Mouse (Mus musculus): ENCODE results near the gene Wdr37. TPM values are rescaled to one million over a fixed set of nuclear protein-coding genes. Genes with fewer than 3 reads are reported as not detected.
"Not testable (repeated sequence)": the region's sequence is repeated elsewhere in the genome, so short reads cannot be mapped to it uniquely, and the experiment has no call there.

Gene Wdr37
- polyA plus RNA-seq, 1 experiment = 15.3 TPM

DNA sequence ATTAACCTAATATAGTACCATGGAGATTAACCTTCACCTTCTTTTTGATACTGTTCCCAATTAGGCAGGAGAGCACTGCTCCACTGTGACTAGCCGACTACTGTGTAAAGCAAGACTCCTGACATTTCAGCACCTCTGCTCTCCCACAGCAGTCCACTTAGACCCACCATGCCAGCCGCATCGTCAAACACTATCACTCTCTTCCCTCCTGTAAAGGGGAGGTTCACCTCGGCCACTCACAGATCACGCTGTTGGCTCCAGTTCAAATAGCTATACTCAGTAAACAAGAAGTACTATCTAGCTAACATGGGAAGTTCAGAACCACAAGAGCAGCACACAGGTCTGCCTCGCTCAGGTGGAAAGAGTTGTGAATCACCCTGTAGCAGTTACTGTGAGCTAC, 13.3 kb downstream of the Wdr37 start:
- no peak overlapping the region; the same call in 1 of the 2 replicates for H3K27ac ChIP-seq (replicated peaks; ENCODE audit: low read depth, low read length)
- H3K4me3 ChIP-seq (ENCODE audit: insufficient read depth, low read depth, low read length) = no peak overlapping the region
- H3K4me1 ChIP-seq (ENCODE audit: control insufficient read depth, insufficient read depth, insufficient read length, low read length) = no peaks in the 10 kb centered on the region

DNA sequence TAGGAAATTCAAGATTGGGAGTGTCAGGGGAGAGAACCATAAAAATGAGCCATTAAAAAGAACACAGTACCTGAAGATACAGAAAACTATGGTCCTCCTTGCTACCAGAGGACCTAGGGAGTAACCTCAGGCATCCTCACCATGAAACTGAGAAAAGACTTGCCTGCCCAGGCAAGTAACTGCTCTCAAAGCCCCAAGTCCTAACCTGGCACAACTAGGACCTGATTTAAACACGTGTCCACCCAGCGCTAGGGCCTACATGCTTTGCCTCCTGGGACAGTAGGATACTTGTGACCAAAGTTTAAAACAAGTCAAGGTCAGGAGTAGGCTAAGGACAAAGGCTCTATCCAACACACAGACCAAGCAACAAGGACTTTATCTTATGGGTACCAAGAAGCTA, 16.9 kb downstream of the Wdr37 start:
- no peak overlapping the region for H3K27ac ChIP-seq (replicated peaks; ENCODE audit: low read depth, low read length)
- H3K4me3 ChIP-seq (ENCODE audit: insufficient read depth, low read depth, low read length) = no peak overlapping the region
- no peaks in the 10 kb centered on the region for H3K4me1 ChIP-seq (ENCODE audit: control insufficient read depth, insufficient read depth, insufficient read length, low read length)

DNA sequence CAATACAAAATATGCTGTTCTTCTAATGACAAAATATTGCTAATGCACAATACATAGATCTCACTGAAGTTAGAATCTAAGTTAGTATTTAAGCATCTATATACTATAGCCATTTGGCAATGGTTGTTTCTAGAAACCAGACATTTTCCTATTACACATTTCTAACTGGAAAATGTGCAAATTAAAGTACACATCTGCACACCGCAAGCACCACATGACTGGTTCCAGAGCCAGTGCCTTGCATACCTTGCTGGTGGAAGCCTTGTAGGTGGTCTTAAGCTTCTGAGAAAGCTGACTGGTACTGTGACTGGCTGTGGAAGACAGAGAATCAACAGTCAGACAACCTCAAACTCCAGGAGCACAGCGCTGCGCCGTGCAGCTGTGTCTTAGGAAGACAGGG, 18.3 kb downstream of the Wdr37 start:
- H3K4me3 ChIP-seq (ENCODE audit: insufficient read depth, low read depth, low read length) = no peak overlapping the region
- H3K27ac ChIP-seq (replicated peaks; ENCODE audit: low read depth, low read length) = no peak overlapping the region
- H3K4me1 ChIP-seq (ENCODE audit: control insufficient read depth, insufficient read depth, insufficient read length, low read length) = no peaks in the 10 kb centered on the region

DNA sequence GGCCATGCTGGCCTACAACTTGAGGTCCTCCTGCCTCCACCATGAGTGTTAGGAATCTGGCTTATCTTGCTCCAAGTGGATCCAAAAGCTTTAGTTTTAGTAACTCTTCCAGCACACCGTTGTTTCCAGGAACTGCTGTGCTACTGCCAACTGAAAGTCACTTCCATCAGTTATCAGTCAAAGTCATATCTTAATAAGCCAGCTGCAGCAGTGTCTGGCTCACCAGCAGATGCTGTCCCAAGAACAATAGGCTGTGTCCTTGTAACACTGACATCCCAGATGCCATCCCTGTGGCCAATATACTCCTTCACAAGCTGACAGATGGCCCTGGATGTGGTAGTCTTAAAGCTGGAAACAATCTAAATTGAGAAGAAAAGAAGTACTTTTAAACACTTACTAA, 22.4 kb downstream of the Wdr37 start:
- Histone ChIP-seq H3K27ac (replicated peaks; ENCODE audit: low read depth, low read length) (no peak overlapping the region), H3K4me1 (ENCODE audit: control insufficient read depth, insufficient read depth, insufficient read length, low read length) (no peaks in the 10 kb centered on the region), H3K4me3 (ENCODE audit: insufficient read depth, low read depth, low read length) (no peak overlapping the region)

DNA sequence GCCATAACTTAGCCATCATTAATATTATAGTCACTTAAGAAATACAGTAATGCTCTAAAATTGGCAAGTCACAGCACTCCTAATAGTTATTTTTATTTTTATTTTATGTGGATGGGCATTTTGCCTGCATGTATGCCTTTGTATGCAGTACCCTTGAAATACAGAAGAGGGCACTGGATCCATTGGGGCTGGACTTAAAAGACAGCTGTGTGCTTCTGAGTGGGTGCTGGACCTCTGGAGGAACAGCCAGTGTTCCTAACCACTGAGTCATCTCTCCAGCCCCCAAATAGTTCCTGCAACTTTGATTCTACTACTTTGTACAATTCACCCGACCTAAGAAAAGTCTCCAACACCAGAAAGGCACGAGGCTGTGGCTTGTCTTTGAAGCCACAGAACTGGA, 24.0 kb downstream of the Wdr37 start:
- Histone ChIP-seq H3K4me1 (ENCODE audit: control insufficient read depth, insufficient read depth, insufficient read length, low read length) (no peaks in the 10 kb centered on the region), H3K4me3 (ENCODE audit: insufficient read depth, low read depth, low read length) (no peak overlapping the region), H3K27ac (replicated peaks; ENCODE audit: low read depth, low read length) (no peak overlapping the region)

DNA sequence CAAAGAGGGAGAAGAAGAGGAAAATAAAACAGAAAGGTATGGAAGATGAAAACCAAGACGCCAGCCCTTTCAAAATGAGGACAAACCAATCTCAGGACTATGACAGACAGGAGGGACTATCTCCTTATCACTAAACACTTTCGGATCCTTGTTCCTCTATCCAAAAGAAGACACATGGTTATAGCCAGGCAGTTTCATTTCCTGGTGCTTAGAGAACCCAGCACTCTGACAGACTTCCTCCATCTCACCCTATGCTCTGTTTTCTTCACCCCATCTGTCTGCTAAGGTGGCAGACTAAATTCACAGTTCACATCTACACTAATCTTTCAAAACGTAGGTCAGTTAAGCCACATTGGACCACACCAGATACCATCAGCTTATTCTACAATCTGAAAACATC, 29.4 kb downstream of the Wdr37 start:
- no peaks in the 10 kb centered on the region; the same call in 1 of the 2 replicates for H3K4me1 ChIP-seq (ENCODE audit: control insufficient read depth, insufficient read depth, insufficient read length, low read length)
- no peak overlapping the region for H3K27ac ChIP-seq (replicated peaks; ENCODE audit: low read depth, low read length)
- H3K4me3 ChIP-seq (ENCODE audit: insufficient read depth, low read depth, low read length) = no peak overlapping the region

DNA sequence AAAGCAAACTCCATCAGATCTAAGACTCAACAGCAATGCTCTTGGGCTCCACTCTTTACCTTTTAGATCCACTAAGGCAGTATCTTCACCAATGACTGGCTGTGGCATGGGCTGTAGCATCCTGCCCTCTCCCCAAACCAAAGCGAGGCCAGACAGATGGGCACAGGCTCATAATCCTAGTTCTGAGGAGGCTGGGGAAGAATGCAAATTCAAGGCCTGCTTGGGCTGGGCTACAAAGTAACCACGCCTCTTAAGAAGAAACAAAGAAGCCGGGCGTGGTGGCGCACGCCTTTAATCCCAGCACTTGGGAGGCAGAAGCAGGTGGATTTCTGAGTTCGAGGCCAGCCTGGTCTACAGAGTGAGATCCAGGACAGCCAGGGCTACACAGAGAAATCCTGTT, 29.9 kb downstream of the Wdr37 start:
- not testable (repeated sequence) for H3K27ac ChIP-seq (replicated peaks; ENCODE audit: low read depth, low read length); H3K4me3 ChIP-seq (ENCODE audit: insufficient read depth, low read depth, low read length); H3K4me1 ChIP-seq (ENCODE audit: control insufficient read depth, insufficient read depth, insufficient read length, low read length)

DNA sequence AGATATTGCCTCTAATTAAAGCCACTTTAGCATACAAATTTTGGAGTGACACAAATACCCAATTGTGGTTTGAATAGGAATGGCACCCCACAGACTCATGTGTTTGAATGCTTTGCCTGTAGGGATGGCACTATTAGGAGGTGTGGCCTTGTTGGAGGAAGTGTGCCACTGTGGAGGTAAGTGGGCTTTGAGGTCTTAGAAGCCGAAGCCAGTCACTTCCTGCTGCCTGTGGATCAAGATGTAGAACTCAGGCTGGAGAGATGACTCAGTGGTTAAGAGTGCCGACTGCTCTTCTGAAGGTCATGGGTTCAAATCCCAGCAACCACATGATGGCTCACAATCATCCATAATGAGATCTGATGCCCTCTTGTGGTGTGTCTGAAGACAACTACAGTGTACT, 30.8 kb downstream of the Wdr37 start:
- Histone ChIP-seq H3K4me3 (ENCODE audit: insufficient read depth, low read depth, low read length) (no peak overlapping the region), H3K27ac (replicated peaks; ENCODE audit: low read depth, low read length) (peak overlapping the region; percentile 50), H3K4me1 (ENCODE audit: control insufficient read depth, insufficient read depth, insufficient read length, low read length) (no peaks in the 10 kb centered on the region; the same call in 1 of the 2 replicates)

DNA sequence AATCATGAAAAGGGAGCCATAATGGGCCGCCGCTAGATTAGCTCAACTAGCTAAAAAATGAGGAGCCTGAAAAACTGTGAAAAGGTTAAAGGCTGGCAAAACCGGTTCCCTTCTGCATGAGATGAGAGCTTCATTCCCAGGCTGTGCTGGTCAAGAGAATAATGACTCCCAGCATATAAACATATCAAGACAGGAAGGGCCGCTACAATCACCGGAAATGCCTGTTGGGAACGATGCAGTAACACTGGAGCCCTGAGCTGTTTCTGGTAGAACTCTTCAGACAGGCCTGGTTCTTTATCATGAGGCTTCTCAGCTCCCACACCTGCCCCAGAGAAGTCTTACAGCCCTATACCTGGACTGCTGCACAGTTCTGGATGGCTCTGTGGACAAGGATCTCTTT, 31.8 kb downstream of the Wdr37 start:
- Histone ChIP-seq H3K4me3 (ENCODE audit: insufficient read depth, low read depth, low read length) (no peak overlapping the region), H3K4me1 (ENCODE audit: control insufficient read depth, insufficient read depth, insufficient read length, low read length) (no peaks in the 10 kb centered on the region; the same call in 1 of the 2 replicates), H3K27ac (replicated peaks; ENCODE audit: low read depth, low read length) (peak overlapping the region; percentile 97)

DNA sequence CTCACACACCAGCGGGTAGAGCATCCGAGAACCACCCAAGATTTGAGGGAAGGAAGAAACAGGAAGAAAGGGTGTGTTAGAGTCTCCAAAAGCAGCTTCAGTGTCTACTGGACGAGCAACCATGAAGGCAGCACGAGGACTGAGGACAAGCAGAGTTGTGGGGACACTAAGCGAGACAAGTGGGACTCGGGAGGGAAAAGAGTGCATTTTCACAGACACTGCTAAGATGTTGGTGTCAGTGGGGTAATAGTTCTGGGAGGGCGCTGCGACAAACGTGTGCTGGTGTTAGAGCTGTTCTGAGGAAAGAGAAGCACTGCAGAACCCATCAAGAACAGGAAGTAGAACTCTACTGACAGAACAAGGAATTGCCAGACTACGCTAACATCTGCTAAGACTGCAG, 32.6 kb downstream of the Wdr37 start:
- H3K4me3 ChIP-seq (ENCODE audit: insufficient read depth, low read depth, low read length) = no peak overlapping the region
- no peaks in the 10 kb centered on the region; the same call in 1 of the 2 replicates for H3K4me1 ChIP-seq (ENCODE audit: control insufficient read depth, insufficient read depth, insufficient read length, low read length)
- H3K27ac ChIP-seq (replicated peaks; ENCODE audit: low read depth, low read length) = peak overlapping the region; percentile 85

DNA sequence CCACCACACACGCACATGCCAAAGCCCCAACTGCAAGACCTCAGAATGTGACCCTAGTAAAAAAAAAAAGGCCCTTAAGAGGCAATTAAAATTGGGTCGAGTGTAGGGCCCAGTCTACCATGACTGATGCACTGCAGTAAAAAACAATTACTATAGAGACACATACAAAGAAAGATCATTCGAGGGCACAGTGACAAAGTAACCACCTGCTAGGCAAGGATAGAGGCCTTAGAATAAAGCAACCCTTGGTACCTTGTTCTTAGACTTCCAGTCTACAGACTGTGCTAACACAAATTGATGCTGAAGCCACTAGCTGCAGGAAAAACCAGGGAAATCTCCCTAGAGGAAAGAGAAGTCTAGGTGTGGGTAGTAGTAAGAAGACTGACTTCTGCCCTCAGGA, 33.3 kb downstream of the Wdr37 start:
- Histone ChIP-seq H3K4me3 (ENCODE audit: insufficient read depth, low read depth, low read length) (no peak overlapping the region), H3K4me1 (ENCODE audit: control insufficient read depth, insufficient read depth, insufficient read length, low read length) (no peaks in the 10 kb centered on the region; the same call in 1 of the 2 replicates), H3K27ac (replicated peaks; ENCODE audit: low read depth, low read length) (peak overlapping the region; percentile 85)

DNA sequence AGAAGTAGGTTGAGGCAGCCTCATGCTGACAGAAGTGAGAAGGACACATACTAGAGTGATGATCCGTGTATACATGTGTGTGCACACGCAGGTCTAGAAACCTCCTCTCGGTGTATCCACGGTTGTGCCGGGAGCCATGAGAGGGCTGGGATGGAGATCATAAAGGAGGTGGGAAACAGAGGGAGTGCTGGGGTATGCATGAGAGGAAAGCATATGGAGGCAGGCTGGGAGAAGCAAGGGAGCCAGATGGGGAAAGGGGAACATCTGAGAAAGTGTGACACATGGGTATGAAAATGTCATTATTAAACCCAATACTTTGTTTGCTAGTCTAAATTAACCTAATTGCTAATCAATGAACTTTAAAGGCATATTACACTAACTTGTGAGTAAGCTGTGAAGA, 37.1 kb downstream of the Wdr37 start:
- Histone ChIP-seq H3K27ac (replicated peaks; ENCODE audit: low read depth, low read length) (no peak overlapping the region), H3K4me3 (ENCODE audit: insufficient read depth, low read depth, low read length) (no peak overlapping the region), H3K4me1 (ENCODE audit: control insufficient read depth, insufficient read depth, insufficient read length, low read length) (no peaks in the 10 kb centered on the region; the same call in 1 of the 2 replicates)

DNA sequence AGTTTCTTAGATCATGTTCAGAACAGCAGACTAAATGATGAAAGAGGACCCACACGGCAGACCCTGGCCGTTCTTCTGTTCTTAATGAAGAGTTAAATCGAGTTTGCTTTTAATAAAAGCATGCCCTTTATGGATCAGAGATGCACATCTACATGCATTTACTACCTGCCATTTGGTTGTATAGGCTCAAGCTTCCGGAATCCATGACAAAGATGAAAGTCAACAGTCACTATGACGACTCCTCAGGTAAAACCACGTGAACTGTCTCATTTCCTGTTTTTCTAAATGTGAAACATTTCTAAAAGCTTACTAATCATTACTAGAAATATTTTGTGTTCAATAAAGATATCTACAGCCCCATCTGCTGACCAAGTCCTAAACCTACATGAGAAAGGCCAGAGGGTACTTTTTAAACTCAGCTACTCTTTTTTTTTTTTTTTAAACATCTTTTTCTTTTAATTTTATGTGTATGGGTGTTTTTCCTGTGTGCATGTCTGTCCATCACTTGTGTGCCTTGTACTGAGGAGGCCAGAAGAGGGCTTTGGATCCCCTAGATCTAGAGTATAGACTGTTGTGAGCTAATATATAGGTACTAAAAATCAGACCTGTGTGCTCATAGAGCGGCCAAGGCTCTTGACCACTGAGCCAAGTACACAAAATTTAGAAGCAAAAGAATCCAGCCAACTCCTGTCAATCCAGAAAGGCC, 40.0 kb downstream of the Wdr37 start:
- Histone ChIP-seq H3K27ac (replicated peaks; ENCODE audit: low read depth, low read length) (no peak overlapping the region), H3K4me3 (ENCODE audit: insufficient read depth, low read depth, low read length) (no peak overlapping the region), H3K4me1 (ENCODE audit: control insufficient read depth, insufficient read depth, insufficient read length, low read length) (no peaks in the 10 kb centered on the region)

DNA sequence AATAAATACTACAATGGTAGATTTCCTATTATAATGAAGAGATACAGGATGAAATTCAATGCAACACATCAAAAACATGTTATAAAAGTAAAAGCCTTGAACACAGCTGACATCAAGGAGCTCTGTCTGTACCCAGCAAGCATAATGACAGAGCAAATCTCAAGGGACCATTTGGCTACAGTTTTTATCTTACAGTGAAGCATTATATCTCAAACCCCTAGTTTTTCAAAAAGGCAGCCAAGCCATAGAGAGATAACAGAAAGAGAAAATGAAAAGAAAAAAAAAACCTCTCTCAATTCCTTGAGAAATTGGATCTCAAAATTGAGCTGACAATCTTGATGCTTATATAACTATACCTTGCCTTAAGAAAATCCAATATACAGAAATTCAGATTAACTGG, 41.0 kb downstream of the Wdr37 start:
- Histone ChIP-seq H3K27ac (replicated peaks; ENCODE audit: low read depth, low read length) (no peak overlapping the region), H3K4me3 (ENCODE audit: insufficient read depth, low read depth, low read length) (no peak overlapping the region), H3K4me1 (ENCODE audit: control insufficient read depth, insufficient read depth, insufficient read length, low read length) (no peaks in the 10 kb centered on the region)

DNA sequence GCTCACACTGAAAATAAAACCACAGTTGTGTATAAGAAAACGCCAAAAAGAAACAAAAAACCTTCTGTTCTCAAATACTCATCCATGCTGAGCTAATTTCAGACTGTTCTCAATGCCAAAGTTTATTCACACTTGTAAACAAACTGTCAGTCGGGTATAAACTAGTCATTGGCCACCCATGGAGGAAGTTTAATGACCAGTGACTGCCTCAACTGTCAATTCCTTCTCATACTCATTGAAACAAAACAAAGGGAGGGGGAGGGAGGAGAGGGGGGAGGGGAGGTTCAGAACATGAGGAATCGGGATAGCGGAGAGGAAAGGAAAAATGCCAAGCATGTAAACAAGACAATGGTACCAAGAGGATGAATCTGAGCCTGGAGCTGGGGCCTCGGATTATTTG, 41.9 kb downstream of the Wdr37 start:
- Histone ChIP-seq H3K4me3 (ENCODE audit: insufficient read depth, low read depth, low read length) (no peak overlapping the region), H3K4me1 (ENCODE audit: control insufficient read depth, insufficient read depth, insufficient read length, low read length) (no peaks in the 10 kb centered on the region), H3K27ac (replicated peaks; ENCODE audit: low read depth, low read length) (no peak overlapping the region)

DNA sequence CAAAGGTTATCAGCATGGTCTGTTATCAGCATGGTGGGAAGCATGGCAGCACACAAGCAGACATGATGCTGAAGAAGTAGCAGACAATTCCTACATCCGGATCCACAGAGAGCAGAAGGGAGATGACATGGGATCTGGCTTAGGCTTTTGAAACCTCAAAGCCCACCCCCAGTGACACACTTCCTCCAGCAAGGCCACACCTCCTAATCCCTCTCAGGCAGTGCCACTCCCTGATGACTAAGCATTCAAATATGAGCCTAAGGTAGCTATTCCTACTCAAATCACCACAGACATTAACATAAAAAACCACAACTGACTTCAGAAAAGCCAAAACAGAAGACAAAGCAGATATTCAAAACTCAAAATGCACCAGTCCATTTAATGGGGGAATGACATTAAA, 42.8 kb downstream of the Wdr37 start:
- no peaks in the 10 kb centered on the region for H3K4me1 ChIP-seq (ENCODE audit: control insufficient read depth, insufficient read depth, insufficient read length, low read length)
- no peak overlapping the region for H3K4me3 ChIP-seq (ENCODE audit: insufficient read depth, low read depth, low read length)
- no peak overlapping the region for H3K27ac ChIP-seq (replicated peaks; ENCODE audit: low read depth, low read length)

Data from brown adipose tissue, adult 24 weeks (tissue).